Mouse (Mus musculus): ENCODE results near the gene Ppp1r3e. TPM values are rescaled to one million over a fixed set of nuclear protein-coding genes. Genes with fewer than 3 reads are reported as not detected.
A peak's percentile ranks its signal among the peaks of the same experiment; 100 is the strongest.

The Ppp1r3e gene
- total RNA-seq, 2 experiments from 2014 or later, result 17.9 to 20.7 TPM

- DNase-seq, result peak; percentile 64 to 68
Observed at GRCm38 (mm10) chr14:54883154-54884021, 6.0 kb upstream of the Ppp1r3e start, which contains the start of the genes Bcl2l2 and Gm20521. Bcl2l2 (plus strand) TSS chr14:54883377. Gm20521 (plus strand) TSS chr14:54883441.

DNA sequence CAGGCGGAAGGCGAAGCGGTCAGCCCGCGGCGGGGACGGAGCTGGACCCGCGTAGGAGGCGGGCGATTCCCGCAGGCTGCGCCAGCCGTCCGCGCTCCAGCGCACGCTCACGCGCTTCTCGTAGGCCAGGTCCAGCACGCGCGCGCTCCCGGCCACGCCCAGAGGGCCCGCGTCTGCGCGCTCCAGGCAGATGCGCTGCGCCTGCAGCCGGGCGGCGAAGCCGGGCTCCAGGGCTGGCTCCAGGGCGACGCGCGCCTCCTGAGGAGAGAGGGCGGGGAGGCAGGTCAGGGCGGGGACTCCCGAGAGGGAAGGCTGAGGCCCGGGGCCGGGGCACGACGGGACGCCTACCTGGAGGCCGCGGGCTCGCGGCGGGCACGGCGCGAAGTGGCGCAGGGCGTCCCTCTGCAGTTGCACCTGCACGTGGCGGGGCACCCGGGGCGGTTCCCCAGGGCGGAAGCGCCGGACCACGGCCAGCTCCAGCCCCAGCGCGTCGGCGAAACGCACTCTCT lies 757 bp downstream of the Ppp1r3e start:
- DNase-seq, result peak; percentile 87 to 90

DNA sequence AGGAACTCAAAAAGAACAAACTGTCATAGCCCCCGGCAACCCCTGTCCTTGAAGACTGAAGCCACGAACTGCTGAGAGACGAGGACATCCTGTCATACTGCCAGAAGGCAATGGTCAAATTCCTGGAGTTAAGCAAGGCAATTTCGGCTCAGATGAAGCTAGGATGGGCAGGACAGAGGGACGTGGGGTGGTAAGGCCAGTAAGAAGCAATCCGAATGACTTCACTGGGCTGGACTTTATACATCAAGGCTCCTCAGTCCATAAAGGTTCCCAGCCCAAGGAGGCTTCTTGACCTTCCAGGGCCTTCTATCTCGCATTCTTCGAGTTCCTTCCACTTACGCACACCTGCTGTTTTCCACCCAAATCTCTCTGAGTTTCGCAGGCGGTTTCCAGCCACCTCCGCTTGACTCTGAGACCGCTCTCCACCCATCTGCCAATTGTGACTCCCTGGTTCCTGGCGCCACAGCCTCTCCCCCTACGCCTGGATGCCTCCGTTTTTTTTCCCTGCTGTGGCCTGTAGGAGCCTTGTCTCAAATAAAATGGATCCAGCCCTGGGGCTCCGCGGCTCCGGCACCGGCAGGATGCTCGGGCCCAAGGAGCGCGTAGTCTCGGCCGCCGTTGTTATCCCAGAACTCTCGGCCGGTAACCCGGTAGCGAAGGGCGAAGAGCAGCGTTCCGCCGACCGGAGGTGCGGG lies 1.4 kb downstream of the Ppp1r3e start:
- DNase-seq, result no peak

DNA sequence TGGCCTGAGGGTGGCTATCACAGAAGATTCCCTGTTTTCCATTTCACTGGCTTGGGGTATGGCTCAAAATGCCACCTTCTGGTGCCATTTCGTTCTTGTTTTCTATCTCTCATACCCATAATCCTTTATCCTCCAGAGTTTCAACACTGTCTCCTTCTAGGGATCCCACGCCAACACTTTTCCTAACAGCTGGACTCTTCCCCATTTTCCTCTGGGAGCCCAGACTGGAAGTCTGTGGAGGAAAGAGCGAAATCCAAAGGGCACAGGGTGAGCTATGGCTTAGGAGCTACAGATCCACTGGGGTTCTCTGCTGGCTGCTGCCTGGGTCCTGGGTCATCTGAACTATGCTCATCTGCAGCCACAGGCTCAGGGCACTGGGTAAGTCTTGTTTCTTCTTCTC lies 3.2 kb downstream of the Ppp1r3e start:
- DNase-seq, result no peak

GRCm38 (mm10) chr14:54870861-54871260 lies 6.5 kb downstream of the Ppp1r3e start, which contains the start of gene Homez:
Homez (minus strand) TSS chr14:54870961.
- DNase-seq, result no peak

DNA sequence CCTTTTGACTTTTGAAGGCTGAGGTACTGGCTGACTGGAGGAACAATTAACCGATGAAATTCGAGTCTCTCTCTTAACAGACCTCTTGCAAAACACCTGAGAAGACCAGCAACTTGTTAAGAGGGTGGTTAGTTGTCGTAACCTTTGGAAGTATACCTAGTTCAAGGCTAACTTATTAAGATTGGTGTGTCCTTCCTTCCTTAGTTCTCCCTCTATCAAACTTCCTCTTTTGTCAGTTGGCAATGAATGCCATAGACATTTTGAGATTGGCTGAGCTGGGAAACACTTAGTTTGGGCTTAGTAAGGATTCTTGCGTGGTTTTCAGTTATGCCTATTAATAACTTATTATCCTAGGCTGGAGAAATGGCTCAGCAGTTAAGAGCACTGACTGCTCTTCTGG lies 9.3 kb downstream of the Ppp1r3e start:
- DNase-seq, result no peak

DNA sequence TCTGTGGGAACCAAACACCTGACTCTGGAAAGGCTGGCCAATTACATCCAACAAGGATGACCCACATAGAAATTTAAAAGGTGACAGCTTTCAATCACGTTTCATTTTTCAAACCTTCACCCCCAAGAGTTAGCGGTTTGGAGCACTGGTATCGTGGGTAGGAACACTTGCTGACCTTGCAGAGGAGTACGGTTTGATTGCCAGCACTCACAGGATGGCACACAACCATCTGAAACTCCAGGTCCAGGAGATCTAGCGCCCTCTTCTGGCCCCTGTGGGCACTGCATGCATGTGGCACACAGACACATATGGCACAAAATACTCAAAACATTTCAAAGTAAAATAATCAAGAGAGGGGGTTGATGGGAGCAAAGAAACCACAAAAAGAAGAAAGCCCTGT lies 10.4 kb downstream of the Ppp1r3e start:
- DNase-seq, result no peak

GRCm38 (mm10) chr14:54866268-54866667 lies 11.1 kb downstream of the Ppp1r3e start:
- DNase-seq, result no peak

DNA sequence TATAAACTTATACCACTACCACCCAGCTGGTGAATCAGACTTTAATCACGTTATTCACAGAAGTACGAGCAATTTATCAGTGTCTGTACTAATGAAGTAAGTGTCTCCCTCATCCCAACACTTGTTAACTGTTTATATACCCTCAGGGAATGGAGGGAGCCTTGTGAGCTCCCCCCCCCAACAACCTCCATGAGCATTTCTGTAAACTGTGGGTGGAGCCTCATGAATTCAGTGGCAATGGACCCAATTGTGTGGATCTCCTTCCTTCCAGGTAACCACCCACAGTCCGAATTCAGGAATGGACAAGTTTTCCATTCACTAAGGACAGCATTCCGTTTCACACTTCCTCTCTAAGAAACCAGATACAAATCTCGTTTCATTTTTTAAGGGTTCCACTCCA lies 11.7 kb downstream of the Ppp1r3e start:
- no peak for DNase-seq

- no peak for DNase-seq
Observed at GRCm38 (mm10) chr14:54864313-54865036, 12.9 kb downstream of the Ppp1r3e start.

- DNase-seq, result peak; percentile 89 to 92
Observed at GRCm38 (mm10) chr14:54863501-54864312, 13.6 kb downstream of the Ppp1r3e start.

GRCm38 (mm10) chr14:54860511-54860910 lies 16.8 kb downstream of the Ppp1r3e start:
- peak; percentile 29 to 40 for DNase-seq

DNA sequence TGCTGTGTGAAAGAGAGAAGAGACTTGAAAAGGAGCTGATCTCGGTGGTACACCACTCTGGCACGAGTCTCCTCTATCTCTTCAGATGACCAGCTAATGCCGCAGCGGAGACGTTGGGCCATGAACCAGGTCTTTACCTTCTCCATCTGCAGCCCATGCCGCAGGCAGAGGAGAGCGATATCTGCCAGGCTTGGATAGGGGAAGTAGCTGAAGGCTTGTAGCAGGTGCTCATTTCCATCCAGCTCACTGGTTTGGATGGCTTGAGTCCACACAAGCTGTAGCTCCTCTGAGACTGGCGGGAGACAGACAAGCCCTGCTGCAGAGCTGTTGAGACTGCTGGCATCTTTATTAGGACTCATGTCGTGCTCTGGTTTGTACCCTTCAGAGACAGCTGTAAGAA lies 19.5 kb downstream of the Ppp1r3e start:
- DNase-seq, result peak in 1 of 2 experiments; percentile 10

DNA sequence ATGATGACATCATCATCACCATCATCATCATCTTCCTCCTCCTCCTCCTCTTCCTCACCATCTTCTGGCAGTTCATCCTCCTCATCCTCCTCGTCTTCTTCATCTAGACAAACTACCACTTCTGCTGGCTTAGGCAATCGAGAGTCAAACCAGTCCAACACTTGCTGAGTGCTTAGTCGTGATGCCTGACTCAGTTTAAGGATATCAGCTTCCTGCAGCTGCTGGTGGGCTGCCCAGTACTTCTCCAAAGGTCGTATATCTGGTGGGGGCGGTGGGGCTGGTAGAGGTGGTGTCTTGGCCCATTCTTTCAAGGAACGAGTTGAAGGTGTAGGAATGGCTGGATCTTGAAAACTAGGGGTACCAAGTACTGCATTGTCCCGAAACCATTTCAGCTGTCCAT lies 20.6 kb downstream of the Ppp1r3e start:
- DNase-seq, result no peak

DNA sequence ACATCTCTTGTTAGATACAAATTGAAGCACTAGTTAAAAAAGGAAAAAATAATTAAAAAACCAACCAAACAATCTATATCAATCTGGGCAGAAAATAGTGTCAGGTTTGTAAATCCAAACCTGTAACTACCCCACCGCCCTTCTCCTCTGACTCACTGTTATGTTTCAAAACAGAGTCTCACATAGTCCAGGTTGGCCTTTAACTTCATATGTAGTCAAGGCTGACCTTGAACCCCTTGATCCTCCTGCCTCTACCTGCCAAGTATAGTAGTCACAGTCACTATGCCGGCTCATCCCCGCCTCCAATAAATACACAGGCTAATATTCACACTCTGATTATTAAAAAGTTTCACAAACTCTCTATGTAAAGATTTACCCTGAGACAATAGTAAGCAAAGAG lies 21.6 kb downstream of the Ppp1r3e start:
- no peak for DNase-seq

- DNase-seq, result no peak
Observed at GRCm38 (mm10) chr14:54843461-54843860, 33.9 kb downstream of the Ppp1r3e start.

DNA sequence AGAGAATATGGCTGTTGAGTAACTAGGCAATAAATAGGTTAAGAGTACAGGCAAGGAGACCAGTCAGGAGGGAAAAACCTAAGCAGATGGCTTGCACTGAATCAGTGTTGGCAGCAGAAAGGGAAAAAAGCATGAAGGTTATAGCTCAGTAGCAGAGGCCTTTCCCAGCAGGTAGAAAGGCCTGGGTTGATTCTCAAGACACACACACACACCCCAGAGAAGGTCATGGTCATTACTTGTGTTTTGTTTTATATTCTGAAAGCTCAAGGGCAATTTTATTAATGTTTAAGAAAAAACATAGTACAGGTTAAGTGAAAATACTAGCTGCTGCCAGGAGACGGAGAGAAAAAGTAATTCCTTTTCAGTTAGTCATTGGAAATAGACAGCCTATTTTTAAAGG lies 53.6 kb downstream of the Ppp1r3e start:
- DNase-seq, result no peak

Measured in layer of hippocampus, postnatal 36 days (tissue).